Mouse (Mus musculus): ENCODE measurements around the gene Polr2a.
A peak's percentile ranks its signal among the peaks of the same experiment; 100 is the strongest.

Polr2a gene

GRCm38 (mm10) chr11:69758478-69758970 is at the start of gene Polr2a:
TSS of gene Polr2a (minus strand) at chr11:69758637.
- ATAC-seq (ENCODE audit: low TSS enrichment), result peak; percentile 87

- no peak for ATAC-seq (ENCODE audit: low TSS enrichment)
Observed at GRCm38 (mm10) chr11:69807641-69808040, 49.2 kb upstream of the Polr2a start.

- ATAC-seq (ENCODE audit: low TSS enrichment), result no peak
Observed at GRCm38 (mm10) chr11:69806378-69806777, 47.9 kb upstream of the Polr2a start.

GRCm38 (mm10) chr11:69804972-69805909 is 46.8 kb upstream of the Polr2a start, which contains the start of gene Tmem102:
TSS of gene Tmem102 (minus strand) at chr11:69805624.
- ATAC-seq (ENCODE audit: low TSS enrichment), result no peak

- ATAC-seq (ENCODE audit: low TSS enrichment), result no peak
Observed at GRCm38 (mm10) chr11:69804652-69804940, 46.2 kb upstream of the Polr2a start.

- ATAC-seq (ENCODE audit: low TSS enrichment), result peak; percentile 75; the same call in 1 of the 2 replicates
Observed at GRCm38 (mm10) chr11:69803786-69804651, 45.6 kb upstream of the Polr2a start.

- ATAC-seq (ENCODE audit: low TSS enrichment), result no peak
Observed at GRCm38 (mm10) chr11:69803328-69803727, 44.9 kb upstream of the Polr2a start.

GRCm38 (mm10) chr11:69802648-69803105 is 44.2 kb upstream of the Polr2a start:
- ATAC-seq (ENCODE audit: low TSS enrichment), result peak; percentile 31; the same call in 1 of the 2 replicates

GRCm38 (mm10) chr11:69801379-69801977 is 43.0 kb upstream of the Polr2a start, which contains the start of gene Fgf11:
TSS of gene Fgf11 (minus strand) at chr11:69801857.
- no peak for ATAC-seq (ENCODE audit: low TSS enrichment)

GRCm38 (mm10) chr11:69800392-69801197 is 42.2 kb upstream of the Polr2a start:
- ATAC-seq (ENCODE audit: low TSS enrichment), result no peak

GRCm38 (mm10) chr11:69800138-69800391 is 41.6 kb upstream of the Polr2a start:
- no peak for ATAC-seq (ENCODE audit: low TSS enrichment)

- no peak for ATAC-seq (ENCODE audit: low TSS enrichment)
Observed at GRCm38 (mm10) chr11:69799394-69800137, 41.1 kb upstream of the Polr2a start.

- no peak for ATAC-seq (ENCODE audit: low TSS enrichment)
Observed at GRCm38 (mm10) chr11:69797924-69798323, 39.5 kb upstream of the Polr2a start.

- no peak for ATAC-seq (ENCODE audit: low TSS enrichment)
Observed at GRCm38 (mm10) chr11:69795983-69796435, 37.6 kb upstream of the Polr2a start.

- ATAC-seq (ENCODE audit: low TSS enrichment), result peak; percentile 97
Observed at GRCm38 (mm10) chr11:69795168-69795982, 36.9 kb upstream of the Polr2a start, which contains the start of gene Chrnb1. TSS of gene Chrnb1 (minus strand) at chr11:69795943.

- ATAC-seq (ENCODE audit: low TSS enrichment), result no peak
Observed at GRCm38 (mm10) chr11:69793429-69793828, 35.0 kb upstream of the Polr2a start.

- ATAC-seq (ENCODE audit: low TSS enrichment), result peak; percentile 56
Observed at GRCm38 (mm10) chr11:69791420-69791819, 33.0 kb upstream of the Polr2a start.

- no peak for ATAC-seq (ENCODE audit: low TSS enrichment)
Observed at GRCm38 (mm10) chr11:69789431-69789830, 31.0 kb upstream of the Polr2a start.

GRCm38 (mm10) chr11:69787306-69787705 is 28.9 kb upstream of the Polr2a start:
- no peak for ATAC-seq (ENCODE audit: low TSS enrichment)
